ENCODE assay signal across 23 mouse cellular contexts in genomic region chr14:71113198-71113597, GRCm38 (mm10).
DNase-seq lines count a peak whose midpoint lies in the region; ATAC-seq and TF ChIP-seq lines count a peak whose summit lies in the region.
"Had no signal": no experiment of that assay in that cellular context is flagged by ENCODE, and none has a peak within 500 bp of the region (broad histone marks: within the 10 kb centered on the region; RNA-seq: fewer than 3 reads in every experiment).

No protein-coding gene starts in this region.

- no peak overlapping the region for H3K4me2 ChIP-seq in liver, embryonic 14.5 days (ENCODE audit: low read depth)
- no peak overlapping the region for H3K4me2 ChIP-seq in liver, embryonic 12.5 days
- H3K4me2 ChIP-seq: embryonic facial prominence, embryonic 12.5 days; embryonic facial prominence, embryonic 15.5 days; heart, embryonic 11.5 days; hindbrain, embryonic 12.5 days; hindbrain, embryonic 15.5 days; intestine, embryonic 15.5 days had no signal

- H3K36me3 ChIP-seq in liver, embryonic 14.5 days (replicated peaks; ENCODE audit: control insufficient read depth, insufficient read depth, low read depth), result no peaks in the 10 kb centered on the region
- H3K36me3 ChIP-seq in liver, embryonic 12.5 days, result no peaks in the 10 kb centered on the region
- peaks cover 0 to 6% of the 10 kb centered on the region in 2 experiments; a peak in 2 of 4 replicates for H3K36me3 ChIP-seq in MEL (ENCODE audit: control insufficient read depth in 1 of 2, insufficient read depth in 2 of 2, low read length in 2 of 2)
- H3K36me3 ChIP-seq: embryonic facial prominence, embryonic 12.5 days; embryonic facial prominence, embryonic 15.5 days; hindbrain, embryonic 12.5 days; hindbrain, embryonic 15.5 days; intestine, embryonic 15.5 days had no signal

- H3K9ac ChIP-seq in liver, embryonic 14.5 days (replicated peaks), result no peak overlapping the region
- H3K9ac ChIP-seq in liver, embryonic 12.5 days, result no peak overlapping the region
- H3K9ac ChIP-seq in MEL (ENCODE audit: control insufficient read depth, low read depth, low read length, poor library complexity, severe bottlenecking), result no peak overlapping the region
- H3K9ac ChIP-seq: embryonic facial prominence, embryonic 12.5 days; embryonic facial prominence, embryonic 15.5 days; forebrain, postnatal 0 days; hindbrain, embryonic 12.5 days; hindbrain, embryonic 15.5 days; intestine, embryonic 15.5 days had no signal

- H3K79me2 ChIP-seq in MEL (ENCODE audit: control insufficient read depth, insufficient read depth, low read length, poor library complexity), result no peaks in the 10 kb centered on the region

- no peak for ATAC-seq in liver, embryonic 14.5 days (ENCODE audit: insufficient read depth)
- ATAC-seq in liver, embryonic 12.5 days, result no peak
- ATAC-seq in granulocyte monocyte progenitor cell, adult 5-6 weeks (replicated peaks; ENCODE audit: poor library complexity, severe bottlenecking), result peak; percentile 40
- ATAC-seq: forebrain, embryonic 14.5 days; forebrain, postnatal 0 days; intestine, embryonic 15.5 days had no signal

- H3K27ac ChIP-seq in liver, embryonic 14.5 days, result no peak overlapping the region
- H3K27ac ChIP-seq in liver, embryonic 12.5 days, result no peak overlapping the region
- peak overlapping the region; percentile 57; the same call in 1 of the 2 replicates for H3K27ac ChIP-seq in MEL (ENCODE audit: control insufficient read depth, low read depth, low read length)
- H3K27ac ChIP-seq: embryonic facial prominence, embryonic 12.5 days; embryonic facial prominence, embryonic 15.5 days; hindbrain, embryonic 12.5 days; hindbrain, embryonic 15.5 days; intestine, embryonic 15.5 days had no signal

- TF ChIP-seq CTCF in liver, embryonic 14.5 days (IDR thresholded peaks at IDR 0.05; ENCODE audit: low read depth), result no peak
- TF ChIP-seq CTCF in MEL (IDR thresholded peaks at IDR 0.05 in 2 of 3, conservative IDR thresholded peaks at IDR 0.05 in 1 of 3; ENCODE audit: control insufficient read depth in 1 of 3, insufficient read depth in 1 of 3, low read depth in 2 of 3, low read length in 3 of 3, poor library complexity in 1 of 3, severe bottlenecking in 1 of 3), result no peak

- TF ChIP-seq RAD21 in MEL (IDR thresholded peaks at IDR 0.05; ENCODE audit: low read depth, low read length), result no peak

- peak in 2 of 3 experiments; percentile 0 to 2 for DNase-seq in liver, embryonic 14.5 days (ENCODE audit: low read depth in 3 of 3, low spot score in 3 of 3)
- DNase-seq in MEL (ENCODE audit: low read depth, low spot score), result peak; percentile 82
- DNase-seq in natural killer cell, adult 2 months (ENCODE audit: low spot score in 2 of 2), result no peak
- no peak for DNase-seq in gastrocnemius, adult 18-20 months (ENCODE audit: low spot score)
- no peak for DNase-seq in thymus, postnatal 25 days
- DNase-seq: adrenal gland, adult 2 months; adrenal gland, postnatal 14 days; cerebellum, adult 11 months; cerebellum, adult 9-10 months; cerebellum, postnatal 14 days; forebrain, postnatal 0 days; gastrocnemius, postnatal 36 days; heart, adult 11 months; kidney, adult 11 months had no signal

- H3K27me3 ChIP-seq in liver, embryonic 14.5 days (ENCODE audit: control insufficient read depth, insufficient read depth, low read length), result no peaks in the 10 kb centered on the region
- H3K27me3 ChIP-seq in liver, embryonic 12.5 days (replicated peaks), result no peaks in the 10 kb centered on the region
- no peaks in the 10 kb centered on the region for H3K27me3 ChIP-seq in MEL (ENCODE audit: control insufficient read depth in 1 of 2, insufficient read depth in 2 of 2, low read length in 2 of 2)
- H3K27me3 ChIP-seq: embryonic facial prominence, embryonic 12.5 days; embryonic facial prominence, embryonic 15.5 days; hindbrain, embryonic 12.5 days; hindbrain, embryonic 15.5 days; intestine, embryonic 15.5 days had no signal

- no peaks in the 10 kb centered on the region for H3K4me1 ChIP-seq in liver, embryonic 14.5 days (replicated peaks; ENCODE audit: control insufficient read depth in 2 of 2, insufficient read depth in 2 of 2, low read length in 1 of 2)
- H3K4me1 ChIP-seq in liver, embryonic 12.5 days, result no peaks in the 10 kb centered on the region
- H3K4me1 ChIP-seq in MEL (ENCODE audit: control insufficient read depth in 1 of 2, insufficient read depth in 2 of 2, low read length in 2 of 2), result peaks cover 0 to 7% of the 10 kb centered on the region in 2 experiments; a peak in 3 of 4 replicates
- H3K4me1 ChIP-seq: embryonic facial prominence, embryonic 12.5 days; embryonic facial prominence, embryonic 15.5 days; hindbrain, embryonic 12.5 days; intestine, embryonic 15.5 days had no signal

- no peak for TF ChIP-seq EP300 in liver, embryonic 14.5 days (IDR thresholded peaks at IDR 0.05; ENCODE audit: low read depth)
- peak; percentile 37 to 38; a peak in 2 of 4 replicates for TF ChIP-seq EP300 in MEL (IDR thresholded peaks at IDR 0.05; ENCODE audit: low read depth in 1 of 2, low read length in 2 of 2)

- no peaks in the 10 kb centered on the region for H3K9me3 ChIP-seq in liver, embryonic 14.5 days (ENCODE audit: control insufficient read depth, low read length)
- no peaks in the 10 kb centered on the region for H3K9me3 ChIP-seq in liver, embryonic 12.5 days (replicated peaks)
- no peaks in the 10 kb centered on the region for H3K9me3 ChIP-seq in MEL (replicated peaks; ENCODE audit: insufficient read depth, low read length)
- H3K9me3 ChIP-seq: embryonic facial prominence, embryonic 12.5 days; embryonic facial prominence, embryonic 15.5 days; hindbrain, embryonic 12.5 days; hindbrain, embryonic 15.5 days; intestine, embryonic 15.5 days had no signal

- TF ChIP-seq POLR2A in MEL (IDR thresholded peaks at IDR 0.05; ENCODE audit: control insufficient read depth in 1 of 2, insufficient read depth in 1 of 2, low read depth in 1 of 2, low read length in 2 of 2, poor library complexity in 1 of 2), result no peak

- H3K4me3 ChIP-seq in liver, embryonic 14.5 days (ENCODE audit: insufficient read depth in 1 of 2, low read depth in 2 of 2, low read length in 2 of 2), result no peak overlapping the region
- H3K4me3 ChIP-seq in liver, embryonic 12.5 days, result no peak overlapping the region
- no peak overlapping the region for H3K4me3 ChIP-seq in MEL (ENCODE audit: control insufficient read depth in 1 of 2, insufficient read depth in 1 of 2, low read depth in 2 of 2, low read length in 2 of 2)
- H3K4me3 ChIP-seq: embryonic facial prominence, embryonic 12.5 days; embryonic facial prominence, embryonic 15.5 days; hindbrain, embryonic 12.5 days; hindbrain, embryonic 15.5 days; intestine, embryonic 15.5 days had no signal

TF ChIP-seq in MEL, 35 proteins besides CTCF, POLR2A, EP300 and RAD21:
- TF ChIP-seq ZNF384 (IDR thresholded peaks at IDR 0.05; ENCODE audit: low read depth, low read length) (peak; percentile 82), SIN3A (IDR thresholded peaks at IDR 0.05; ENCODE audit: low read length) (no peak), CHD2 (IDR thresholded peaks at IDR 0.05; ENCODE audit: low read length) (peak; percentile 50), MYC (IDR thresholded peaks at IDR 0.05; ENCODE audit: low read depth, low read length) (no peak), MYB (IDR thresholded peaks at IDR 0.05; ENCODE audit: low read depth, low read length) (no peak), MXI1 (IDR thresholded peaks at IDR 0.05; ENCODE audit: low read depth, low read length) (no peak), E2F4 (IDR thresholded peaks at IDR 0.05; ENCODE audit: borderline replicate concordance, low read depth, low read length) (no peak), MAZ (IDR thresholded peaks at IDR 0.05; ENCODE audit: low read depth, low read length) (peak; percentile 48; the same call in 1 of the 2 replicates), GATA1 (IDR thresholded peaks at IDR 0.05; ENCODE audit: low read depth, low read length) (peak; percentile 49), TCF12 (IDR thresholded peaks at IDR 0.05; ENCODE audit: low read depth, low read length) (no peak), TAL1 (IDR thresholded peaks at IDR 0.05; ENCODE audit: low read length) (no peak), HCFC1 (IDR thresholded peaks at IDR 0.05; ENCODE audit: low read depth, low read length) (no peak), CHD1 (IDR thresholded peaks at IDR 0.05; ENCODE audit: low read depth, low read length) (no peak)

Comparison
In these comparisons a context has a peak if more than half of its experiments do, and no peak if none do; other contexts are left out.
1. DNase-seq: peak in liver, embryonic 14.5 days (2 of 3) and MEL (single experiment); none in natural killer cell, adult 2 months (0 of 2), gastrocnemius, adult 18-20 months (single experiment) and thymus, postnatal 25 days (single experiment).